Mouse (Mus musculus) 3T3-L1 (cell line): ENCODE results near the gene C1ql2.
A peak's percentile ranks its signal among the peaks of the same experiment; 100 is the strongest.

Experiments used
- DNase-seq: peaks from one replicate; pipeline ENCODE4 v3.0.0-alpha.2; 2015; ENCODE audit warnings: low read depth, low spot score

Gene C1ql2

GRCm38 (mm10) chr1:120340419-120341171 lies at the start of gene C1ql2:
TSS of gene C1ql2 (plus strand) at chr1:120340582.
- no peak for DNase-seq

DNA sequence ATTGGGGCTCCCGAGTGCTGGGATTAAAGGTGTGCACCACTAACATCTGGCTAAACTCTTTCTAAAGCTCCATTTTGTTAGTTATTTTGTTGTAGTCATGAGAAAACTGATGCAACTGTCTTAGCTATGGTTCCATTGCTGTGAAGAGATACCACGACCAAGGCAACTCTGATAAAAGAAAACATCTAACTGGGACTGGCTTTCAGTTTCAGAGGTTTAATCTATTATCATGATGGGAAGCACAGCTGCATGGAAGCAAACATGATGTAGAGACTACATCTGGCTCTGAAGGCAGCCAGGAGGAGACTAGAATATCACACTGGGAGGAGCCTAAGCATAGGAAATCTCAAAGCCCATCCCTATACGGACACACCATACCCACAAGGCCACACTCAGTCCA lies 48.7 kb upstream of the C1ql2 start:
- no peak for DNase-seq

DNA sequence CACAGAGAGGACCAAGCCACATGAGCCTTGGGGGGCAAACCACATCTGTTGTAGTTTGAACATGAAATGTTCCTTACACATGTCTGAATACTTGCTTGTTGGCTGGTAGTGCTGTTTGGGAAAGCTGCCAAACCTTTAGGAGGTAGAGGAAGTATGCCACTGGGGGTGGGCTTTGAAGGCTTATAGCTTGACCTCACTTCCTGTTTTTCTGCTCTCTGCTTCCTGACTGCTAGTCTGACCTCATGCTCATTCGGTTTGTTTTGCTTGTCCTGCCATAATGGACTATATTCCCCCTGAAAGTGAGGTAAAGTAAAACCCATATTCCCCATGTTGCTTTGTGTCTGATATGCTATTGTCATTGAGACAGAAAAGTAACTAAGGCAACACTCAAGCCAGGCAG lies 46.6 kb upstream of the C1ql2 start:
- DNase-seq, result peak; percentile 35

DNA sequence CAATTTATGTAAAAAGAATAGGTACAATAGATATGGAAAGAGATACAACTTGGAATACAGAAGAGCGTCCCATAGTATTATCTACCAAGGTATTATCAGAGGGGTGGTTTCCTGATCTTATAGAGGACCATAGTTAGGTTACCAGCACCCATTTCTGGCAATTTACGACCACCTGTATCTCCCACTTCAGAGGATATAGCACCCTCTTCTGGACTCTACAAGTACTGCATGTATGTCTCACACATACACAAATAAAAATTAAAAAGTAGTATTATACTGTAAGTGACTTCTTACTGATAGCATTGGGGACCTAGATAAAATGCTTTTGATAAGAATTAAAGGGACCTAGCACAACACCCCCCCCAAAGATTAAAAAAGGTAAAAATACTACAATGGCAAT lies 43.4 kb upstream of the C1ql2 start:
- DNase-seq, result no peak

GRCm38 (mm10) chr1:120305801-120306200 lies 34.6 kb upstream of the C1ql2 start:
- peak; percentile 36 for DNase-seq

DNA sequence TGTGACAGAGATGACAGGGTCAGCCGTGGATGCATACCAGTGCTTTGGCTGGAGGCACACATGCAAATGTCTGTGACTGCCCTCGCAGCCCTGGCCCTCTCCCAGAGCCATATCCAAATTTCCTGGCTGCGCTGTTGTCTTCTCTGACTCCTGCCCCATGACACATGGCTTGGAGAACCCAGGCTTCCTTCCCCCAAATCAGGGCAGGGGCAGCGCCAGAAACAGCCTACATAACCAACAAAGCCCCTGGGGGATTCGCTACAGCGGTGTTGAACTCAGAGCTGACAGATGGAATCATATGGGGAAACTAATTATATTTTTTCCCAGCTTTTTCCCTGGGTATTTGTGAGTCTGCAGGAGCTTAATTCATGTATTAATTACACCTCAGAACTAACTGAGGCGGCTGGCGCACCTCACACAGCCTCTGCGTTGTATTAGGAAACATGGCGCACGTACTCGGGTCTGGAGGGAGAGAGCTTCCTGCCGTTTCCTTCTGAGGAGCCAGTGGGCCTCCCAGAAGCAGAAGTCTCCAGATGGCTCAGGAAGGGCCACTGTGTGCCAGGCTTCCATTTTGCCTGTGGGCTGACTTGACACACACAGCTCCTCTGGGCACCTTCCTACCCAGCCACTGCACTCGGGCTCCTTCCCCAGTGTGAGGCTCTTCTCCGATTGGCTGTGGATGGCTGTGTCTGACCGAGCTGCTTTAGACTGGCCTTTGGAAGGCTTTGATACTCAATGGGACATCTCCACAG lies 18.9 kb upstream of the C1ql2 start:
- DNase-seq, result no peak

DNA sequence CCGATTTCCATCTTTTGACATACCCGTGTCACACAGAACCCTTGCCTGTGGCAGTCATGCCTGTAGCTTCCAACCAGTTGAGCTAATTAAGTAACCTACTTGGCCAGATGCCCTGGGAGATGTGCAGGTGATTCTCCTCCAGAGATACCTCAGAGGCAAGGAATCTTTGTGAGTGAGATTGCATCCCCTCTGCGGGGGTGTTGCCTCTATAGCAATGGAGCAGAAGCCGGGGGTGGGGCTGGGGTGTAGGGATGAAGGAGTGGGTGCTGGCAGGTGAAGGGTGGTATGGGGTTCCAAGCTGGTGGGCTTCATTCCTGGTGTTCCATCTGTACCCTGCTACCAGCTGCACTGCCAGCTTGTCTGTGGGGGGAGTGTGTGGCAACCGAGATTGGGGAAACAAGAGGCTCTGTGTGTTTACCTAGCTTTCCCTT lies 17.2 kb upstream of the C1ql2 start:
- no peak for DNase-seq

DNA sequence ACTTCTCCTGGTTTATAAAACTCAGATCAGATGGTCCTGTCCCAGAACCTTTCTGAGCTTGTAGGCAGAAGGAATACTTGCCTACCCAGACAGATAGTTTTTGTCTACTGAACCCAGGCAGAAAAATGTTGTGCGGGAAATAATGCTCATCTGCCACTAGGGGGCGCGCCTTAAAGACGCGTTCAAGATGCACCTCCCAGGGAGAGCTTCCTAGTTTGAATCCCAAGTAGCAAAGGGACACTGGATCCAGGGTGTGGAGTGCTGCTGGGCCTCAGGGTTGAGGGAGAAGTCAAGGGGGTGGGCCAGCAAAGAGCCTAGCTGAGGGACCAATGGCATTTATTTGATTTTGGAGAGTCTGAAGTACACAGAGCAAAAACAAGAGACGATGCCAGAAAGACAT lies 12.7 kb upstream of the C1ql2 start:
- DNase-seq, result peak; percentile 78

DNA sequence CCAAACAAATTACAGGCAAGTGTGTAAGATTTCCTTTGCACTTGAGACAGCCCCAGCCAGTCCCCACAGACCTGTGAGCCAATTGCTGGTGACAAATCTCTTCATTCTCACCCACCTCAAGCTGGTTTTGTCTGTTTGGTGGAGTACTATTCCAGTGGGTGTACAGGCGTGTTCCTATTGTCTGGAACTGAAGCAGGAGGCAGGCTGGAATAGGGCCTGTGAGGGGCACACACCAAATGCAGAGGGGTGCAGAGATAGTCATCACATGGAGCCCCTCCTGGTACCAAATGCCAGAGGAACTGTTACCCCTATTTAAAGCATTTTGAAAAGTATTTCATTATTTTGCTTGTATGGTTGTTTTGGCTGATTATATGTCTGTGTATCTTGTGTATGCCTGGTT lies 12.2 kb upstream of the C1ql2 start:
- DNase-seq, result no peak

DNA sequence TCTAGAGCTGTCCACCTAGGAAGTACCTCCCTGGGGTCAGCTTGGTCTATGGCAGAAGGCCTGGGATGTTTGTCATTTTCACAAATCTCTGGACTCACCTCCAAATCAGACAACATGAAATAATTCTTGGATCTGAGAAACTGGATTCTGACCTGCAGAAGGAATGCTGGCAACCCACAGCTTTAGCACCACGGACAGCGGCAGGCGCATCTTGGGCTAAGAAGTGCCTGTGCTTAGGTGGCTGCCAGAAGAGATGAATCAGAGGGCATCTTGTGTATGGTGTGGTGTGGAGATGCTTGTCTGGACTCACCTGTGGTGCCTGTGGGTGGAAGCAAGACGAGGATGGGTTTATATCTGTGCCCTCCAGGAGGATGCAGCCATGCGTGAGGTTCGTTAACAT lies 8.5 kb upstream of the C1ql2 start:
- DNase-seq, result peak; percentile 79

DNA sequence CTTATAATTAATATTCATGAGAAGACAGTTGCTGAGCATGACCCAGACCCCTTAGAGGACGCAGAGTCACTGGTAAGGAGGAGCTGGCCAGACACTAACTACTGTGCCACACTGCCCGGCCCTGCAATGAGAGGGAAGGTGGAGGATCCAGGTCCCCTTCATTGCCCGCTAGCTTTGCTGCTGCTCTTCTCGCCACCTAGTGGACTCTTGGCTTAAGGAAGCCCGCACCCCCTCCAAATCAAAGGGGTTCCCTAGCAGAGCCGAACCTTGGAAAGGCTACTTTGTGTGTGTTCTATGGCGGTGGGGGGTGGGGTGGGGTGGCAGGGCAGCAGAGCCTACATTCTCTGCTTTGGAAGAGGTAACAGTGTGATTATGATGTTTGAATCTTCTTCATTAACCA lies 2.4 kb upstream of the C1ql2 start:
- DNase-seq, result no peak

GRCm38 (mm10) chr1:120341172-120341675 lies 842 bp downstream of the C1ql2 start:
- DNase-seq, result no peak

GRCm38 (mm10) chr1:120341811-120342370 lies 1.5 kb downstream of the C1ql2 start:
- no peak for DNase-seq

DNA sequence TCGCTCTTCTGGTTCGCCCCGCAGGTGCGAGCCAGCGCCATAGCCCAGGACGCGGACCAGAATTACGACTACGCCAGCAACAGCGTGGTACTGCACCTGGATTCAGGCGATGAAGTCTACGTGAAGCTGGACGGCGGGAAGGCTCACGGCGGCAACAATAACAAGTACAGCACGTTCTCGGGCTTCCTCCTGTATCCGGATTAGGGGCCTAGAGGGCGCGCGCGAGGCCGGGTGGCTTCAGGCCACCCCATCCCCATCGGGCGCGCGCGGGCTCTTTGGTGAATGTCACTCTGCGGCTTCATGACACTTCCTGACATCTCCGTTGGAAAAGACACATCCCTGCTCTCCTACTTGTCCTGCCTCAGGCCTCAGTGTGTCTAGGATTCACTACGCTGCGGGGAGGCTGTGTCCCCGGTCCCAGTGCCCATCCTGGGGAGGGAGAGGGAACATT lies 2.0 kb downstream of the C1ql2 start:
- DNase-seq, result no peak

DNA sequence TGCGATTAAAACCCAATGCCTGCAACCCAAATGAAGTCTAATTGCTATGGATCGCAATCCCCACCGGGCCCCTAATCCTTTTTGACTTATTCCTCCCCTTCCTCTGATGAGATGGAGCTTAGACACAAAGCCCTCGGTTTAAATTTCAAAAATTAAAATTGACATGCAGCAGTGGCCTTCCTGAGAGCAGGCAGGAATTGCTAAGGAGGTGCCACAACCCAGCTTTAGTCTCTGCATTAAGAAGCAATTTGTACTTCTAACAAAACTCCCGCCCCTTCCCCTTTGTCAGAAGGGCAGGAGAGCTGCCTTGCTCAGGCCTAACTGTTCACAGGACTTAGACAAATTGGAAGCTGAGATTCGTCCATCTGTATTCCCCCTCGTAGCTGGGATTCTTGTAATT lies 4.6 kb downstream of the C1ql2 start:
- no peak for DNase-seq

GRCm38 (mm10) chr1:120354387-120354786 lies 14.0 kb downstream of the C1ql2 start:
- no peak for DNase-seq

DNA sequence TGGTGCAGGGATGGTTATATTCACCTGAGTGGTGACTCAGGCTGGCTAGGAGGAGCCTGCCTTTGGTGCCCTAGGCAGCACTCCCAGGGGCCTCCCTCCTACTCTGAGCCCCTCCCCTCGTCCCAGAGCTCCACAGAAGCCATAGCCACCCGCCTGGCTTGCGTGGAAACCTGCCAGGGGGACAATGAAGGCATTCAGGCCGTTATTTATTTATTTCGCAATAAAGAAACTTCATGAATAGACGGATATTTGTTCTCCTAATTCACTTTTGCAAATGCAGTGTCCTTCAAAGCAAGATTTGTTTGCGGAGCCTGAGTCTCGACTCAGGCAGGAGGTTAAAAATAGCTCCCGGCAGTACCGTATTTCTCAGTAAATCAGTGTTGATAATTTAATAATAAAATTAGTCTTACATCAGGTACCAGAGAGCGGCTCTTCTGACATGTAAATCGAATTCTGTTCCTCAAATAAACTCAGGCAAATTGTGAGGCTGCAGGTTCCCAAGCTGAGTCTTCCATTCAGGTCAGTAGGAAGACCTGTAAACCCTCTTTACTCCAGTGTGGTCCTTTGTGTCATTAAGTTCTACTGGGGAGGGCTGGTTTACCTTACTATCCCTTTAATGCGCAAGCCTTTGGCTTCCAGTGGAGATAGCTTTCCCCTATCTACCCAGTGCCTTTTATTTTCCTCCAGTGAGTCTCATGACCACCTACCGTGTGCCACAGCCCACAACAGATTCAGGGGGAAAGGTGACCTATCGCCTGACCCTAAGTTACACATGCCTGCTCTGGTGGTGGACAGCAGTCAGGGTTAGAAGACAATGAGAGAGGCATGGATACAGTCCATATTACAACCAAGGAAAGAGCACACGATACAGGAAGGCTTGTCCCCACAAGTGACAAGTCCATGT lies 17.2 kb downstream of the C1ql2 start:
- peak; percentile 20 for DNase-seq

- peak; percentile 27 for DNase-seq
Observed at GRCm38 (mm10) chr1:120363638-120364037, 23.3 kb downstream of the C1ql2 start.

GRCm38 (mm10) chr1:120368138-120368537 lies 27.8 kb downstream of the C1ql2 start:
- DNase-seq, result no peak

GRCm38 (mm10) chr1:120374131-120374530 lies 33.7 kb downstream of the C1ql2 start:
- DNase-seq, result no peak

GRCm38 (mm10) chr1:120374832-120375231 lies 34.5 kb downstream of the C1ql2 start:
- no peak for DNase-seq
